Mouse (Mus musculus): Measurements from ENCODE around the gene Pcsk6. TPM values are rescaled to one million over a fixed set of nuclear protein-coding genes. Genes with fewer than 3 reads are reported as not detected.
"Not testable (repeated sequence)": the region's sequence is repeated elsewhere in the genome, so short reads cannot be mapped to it uniquely, and the experiment has no call there.

Pcsk6 gene
- polyA plus RNA-seq, 1 experiment from 2014 or later, result 1.4 TPM

GRCm38 (mm10) chr7:65914761-65915301 is 53.3 kb downstream of the Pcsk6 start:
- Histone ChIP-seq H3K9me3 (replicated peaks) (no peaks in the 10 kb centered on the region), H3K27ac (replicated peaks) (no peak overlapping the region), H3K36me3 (no peaks in the 10 kb centered on the region), H3K9ac (replicated peaks) (no peak overlapping the region), H3K27me3 (replicated peaks) (no peaks in the 10 kb centered on the region), H3K4me3 (replicated peaks) (no peak overlapping the region), H3K4me2 (no peak overlapping the region), H3K4me1 (no peaks in the 10 kb centered on the region)
- 79% methylated on average over 11 of the region's 11 CpGs for WGBS
- ATAC-seq (ENCODE audit: low FRiP score), result no peak

GRCm38 (mm10) chr7:65915821-65916220 is 54.3 kb downstream of the Pcsk6 start:
- Histone ChIP-seq H3K36me3 (no peaks in the 10 kb centered on the region), H3K9me3 (replicated peaks) (no peaks in the 10 kb centered on the region), H3K4me3 (replicated peaks) (no peak overlapping the region), H3K4me1 (no peaks in the 10 kb centered on the region), H3K4me2 (no peak overlapping the region), H3K9ac (replicated peaks) (no peak overlapping the region), H3K27ac (replicated peaks) (no peak overlapping the region), H3K27me3 (replicated peaks) (no peaks in the 10 kb centered on the region)
- WGBS, result 92% methylated on average over 7 of the region's 7 CpGs
- no peak for ATAC-seq (ENCODE audit: low FRiP score)

- H3K9ac ChIP-seq (replicated peaks), result no peak overlapping the region
- H3K4me1 ChIP-seq, result no peaks in the 10 kb centered on the region
- H3K4me2 ChIP-seq, result no peak overlapping the region
- ATAC-seq (ENCODE audit: low FRiP score), result no peak
- H3K27ac ChIP-seq (replicated peaks), result no peak overlapping the region
- no peak overlapping the region for H3K4me3 ChIP-seq (replicated peaks)
- no peaks in the 10 kb centered on the region for H3K9me3 ChIP-seq (replicated peaks)
- H3K36me3 ChIP-seq, result no peaks in the 10 kb centered on the region
- no peaks in the 10 kb centered on the region for H3K27me3 ChIP-seq (replicated peaks)
- 74% methylated on average over 8 of the region's 8 CpGs for WGBS
These were observed 55.0 kb downstream of the Pcsk6 start for GRCm38 (mm10) chr7:65916566-65916965.

- no peak overlapping the region for H3K4me3 ChIP-seq (replicated peaks)
- H3K4me2 ChIP-seq, result no peak overlapping the region
- no peaks in the 10 kb centered on the region for H3K27me3 ChIP-seq (replicated peaks)
- no peaks in the 10 kb centered on the region for H3K4me1 ChIP-seq
- H3K36me3 ChIP-seq, result no peaks in the 10 kb centered on the region
- WGBS, result 88% methylated on average over 4 of the region's 4 CpGs
- no peak for ATAC-seq (ENCODE audit: low FRiP score)
- H3K27ac ChIP-seq (replicated peaks), result no peak overlapping the region
- no peaks in the 10 kb centered on the region; the same call in 1 of the 2 replicates for H3K9me3 ChIP-seq (replicated peaks)
- no peak overlapping the region for H3K9ac ChIP-seq (replicated peaks)
These were observed 56.9 kb downstream of the Pcsk6 start for GRCm38 (mm10) chr7:65918431-65918830.

GRCm38 (mm10) chr7:65929398-65929797 is 67.9 kb downstream of the Pcsk6 start:
- H3K4me1 ChIP-seq, result 0 out of 2 replicates have a peak, but pooled peaks cover 6% of the 10 kb centered on the region
- ATAC-seq (ENCODE audit: low FRiP score), result no peak
- no peak overlapping the region for H3K27ac ChIP-seq (replicated peaks)
- H3K27me3 ChIP-seq (replicated peaks), result no peaks in the 10 kb centered on the region; the same call in 1 of the 2 replicates
- no peaks in the 10 kb centered on the region for H3K9me3 ChIP-seq (replicated peaks)
- 31% methylated on average over 5 of the region's 5 CpGs for WGBS
- H3K4me2 ChIP-seq, result no peak overlapping the region
- H3K36me3 ChIP-seq, result no peaks in the 10 kb centered on the region
- no peak overlapping the region for H3K9ac ChIP-seq (replicated peaks)
- H3K4me3 ChIP-seq (replicated peaks), result no peak overlapping the region

- H3K9ac ChIP-seq (replicated peaks), result no peak overlapping the region
- H3K36me3 ChIP-seq, result no peaks in the 10 kb centered on the region
- no peak overlapping the region for H3K4me2 ChIP-seq
- H3K27ac ChIP-seq (replicated peaks), result no peak overlapping the region
- no peaks in the 10 kb centered on the region; the same call in 1 of the 2 replicates for H3K27me3 ChIP-seq (replicated peaks)
- 0 out of 2 replicates have a peak, but pooled peaks cover 6% of the 10 kb centered on the region for H3K4me1 ChIP-seq
- 25% methylated on average over 11 of the region's 11 CpGs for WGBS
- ATAC-seq (ENCODE audit: low FRiP score), result peak; percentile 31; the same call in 1 of the 2 replicates
- H3K4me3 ChIP-seq (replicated peaks), result no peak overlapping the region
- no peaks in the 10 kb centered on the region for H3K9me3 ChIP-seq (replicated peaks)
These were observed 68.9 kb downstream of the Pcsk6 start for GRCm38 (mm10) chr7:65930478-65930877.

- 79% methylated on average over 3 of the region's 3 CpGs for WGBS
- H3K36me3 ChIP-seq; H3K4me1 ChIP-seq; H3K9ac ChIP-seq (replicated peaks); H3K4me2 ChIP-seq; H3K9me3 ChIP-seq (replicated peaks); H3K4me3 ChIP-seq (replicated peaks); H3K27me3 ChIP-seq (replicated peaks); H3K27ac ChIP-seq (replicated peaks); ATAC-seq (ENCODE audit: low FRiP score): not testable (repeated sequence)
These were observed 72.9 kb downstream of the Pcsk6 start for GRCm38 (mm10) chr7:65934238-65934970.

- ATAC-seq (ENCODE audit: low FRiP score), result no peak
- no peak overlapping the region for H3K4me3 ChIP-seq (replicated peaks)
- H3K9ac ChIP-seq (replicated peaks), result no peak overlapping the region
- no peak overlapping the region for H3K4me2 ChIP-seq
- H3K36me3 ChIP-seq, result no peaks in the 10 kb centered on the region
- 35% methylated on average over 1 of the region's 1 CpGs for WGBS
- no peaks in the 10 kb centered on the region for H3K9me3 ChIP-seq (replicated peaks)
- no peaks in the 10 kb centered on the region for H3K4me1 ChIP-seq
- no peaks in the 10 kb centered on the region; the same call in 1 of the 2 replicates for H3K27me3 ChIP-seq (replicated peaks)
- H3K27ac ChIP-seq (replicated peaks), result no peak overlapping the region
These were observed 73.7 kb downstream of the Pcsk6 start for GRCm38 (mm10) chr7:65935211-65935610.

- ATAC-seq (ENCODE audit: low FRiP score), result no peak
- H3K4me3 ChIP-seq (replicated peaks), result no peak overlapping the region
- no peaks in the 10 kb centered on the region for H3K36me3 ChIP-seq
- 71% methylated on average over 7 of the region's 7 CpGs for WGBS
- peaks cover 7% of the 10 kb centered on the region for H3K4me1 ChIP-seq
- H3K4me2 ChIP-seq, result no peak overlapping the region
- H3K27me3 ChIP-seq (replicated peaks), result no peaks in the 10 kb centered on the region
- H3K9me3 ChIP-seq (replicated peaks), result no peaks in the 10 kb centered on the region
- H3K9ac ChIP-seq (replicated peaks), result no peak overlapping the region
- H3K27ac ChIP-seq (replicated peaks), result no peak overlapping the region
These were observed 79.5 kb downstream of the Pcsk6 start for GRCm38 (mm10) chr7:65940988-65941387.

- Histone ChIP-seq H3K36me3 (no peaks in the 10 kb centered on the region), H3K4me1 (peaks cover 12% of the 10 kb centered on the region), H3K4me3 (replicated peaks) (no peak overlapping the region), H3K9me3 (replicated peaks) (no peaks in the 10 kb centered on the region), H3K27me3 (replicated peaks) (no peaks in the 10 kb centered on the region), H3K9ac (replicated peaks) (no peak overlapping the region), H3K4me2 (no peak overlapping the region), H3K27ac (replicated peaks) (no peak overlapping the region)
- ATAC-seq (ENCODE audit: low FRiP score), result no peak
- 53% methylated on average over 8 of the region's 8 CpGs for WGBS
These were observed 83.9 kb downstream of the Pcsk6 start for GRCm38 (mm10) chr7:65945342-65945993.

- 86% methylated on average over 7 of the region's 7 CpGs for WGBS
- H3K4me2 ChIP-seq, result no peak overlapping the region
- no peak for ATAC-seq (ENCODE audit: low FRiP score)
These were observed 84.9 kb downstream of the Pcsk6 start for GRCm38 (mm10) chr7:65946397-65946796.

GRCm38 (mm10) chr7:65948891-65949290 is 87.4 kb downstream of the Pcsk6 start:
- Histone ChIP-seq H3K9me3 (replicated peaks) (no peaks in the 10 kb centered on the region), H3K4me1 (peaks cover 12% of the 10 kb centered on the region), H3K27me3 (replicated peaks) (0 out of 2 replicates have a peak, but pooled peaks cover 3% of the 10 kb centered on the region), H3K4me3 (replicated peaks) (no peak overlapping the region), H3K27ac (replicated peaks) (no peak overlapping the region), H3K36me3 (no peaks in the 10 kb centered on the region), H3K4me2 (no peak overlapping the region), H3K9ac (replicated peaks) (no peak overlapping the region)
- no peak for ATAC-seq (ENCODE audit: low FRiP score)
- 93% methylated on average over 11 of the region's 11 CpGs for WGBS

More at GRCm38 (mm10) chr7:65946397-65946796, 84.9 kb downstream of the Pcsk6 start:
- Histone ChIP-seq H3K27me3 (replicated peaks) (no peaks in the 10 kb centered on the region), H3K4me3 (replicated peaks) (no peak overlapping the region), H3K36me3 (no peaks in the 10 kb centered on the region), H3K9ac (replicated peaks) (no peak overlapping the region), H3K4me1 (peaks cover 12% of the 10 kb centered on the region), H3K9me3 (replicated peaks) (no peaks in the 10 kb centered on the region), H3K27ac (replicated peaks) (no peak overlapping the region)

All from neural tube, embryonic 15.5 days (tissue).